Mouse (Mus musculus): Measurements from ENCODE around the gene Med27.

- TF ChIP-seq CTCF (IDR thresholded peaks at IDR 0.05; ENCODE audit: control insufficient read depth, insufficient read depth, insufficient read length) = no peak
- no peak for TF ChIP-seq MYOG (IDR thresholded peaks at IDR 0.05; ENCODE audit: control insufficient read depth, extremely low read depth, insufficient read length)
- TF ChIP-seq FOSL1 (IDR thresholded peaks at IDR 0.05; ENCODE audit: insufficient read depth, low read length, poor library complexity, severe bottlenecking) = no peak
Measured at GRCm38 (mm10) chr2:29338396-29338795, 8.2 kb upstream of the Med27 start.
